Mouse (Mus musculus) lung, adult 2 months (tissue): ENCODE data around the gene Arl13a.

Source experiments
- CTCF ChIP-seq: fragments of 200-500 bp; IDR thresholded peaks from 2 replicates; pipeline ENCODE4 v1.5.1; 2011; ENCODE audit warnings: mild to moderate bottlenecking, low read length, control low read depth; ENCODE audit not compliant: insufficient read depth
- POLR2A ChIP-seq: fragments of 200-500 bp; IDR thresholded peaks from 2 replicates; pipeline ENCODE4 v1.6.1; 2011; ENCODE audit warnings: low read depth, mild to moderate bottlenecking, control low read depth, low read length, borderline replicate concordance; ENCODE audit errors: extremely low read depth

DNA sequence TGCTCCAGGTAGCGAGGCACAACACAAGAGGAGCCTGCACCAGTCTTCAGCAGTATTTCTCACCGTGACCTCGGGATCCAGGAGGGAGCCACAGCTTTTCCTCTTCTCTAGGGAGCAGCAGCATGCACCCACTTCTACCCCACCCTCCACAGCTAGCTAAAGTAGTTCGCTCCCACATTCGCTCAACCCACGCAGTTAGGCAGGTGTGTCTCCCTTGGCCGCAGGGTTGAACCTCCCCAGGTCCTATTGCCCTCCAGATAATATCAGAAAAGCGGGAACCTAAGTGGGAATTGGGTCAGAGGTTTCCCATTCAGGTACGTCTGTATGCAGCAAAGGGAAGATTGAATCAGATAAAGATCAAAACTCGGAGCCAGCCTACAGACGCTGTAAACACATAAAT lies 24.5 kb upstream of the Arl13a start:
- TF ChIP-seq CTCF (no peak), POLR2A (no peak)
